Mouse (Mus musculus) small intestine, adult 2 months (tissue): ENCODE data around the gene Pkp4. TPM values are rescaled to one million over a fixed set of nuclear protein-coding genes. Genes with fewer than 3 reads are reported as not detected.

Experiments used
- H3K27ac ChIP-seq: fragments of 200-500 bp; 2 replicates; pipeline ENCODE4 v1.5.1; 2012; ENCODE audit warnings: low read depth, low read length, control low read depth, inconsistent platforms; ENCODE audit not compliant: insufficient read depth
- H3K27me3 ChIP-seq: fragments of 200-500 bp; 2 replicates; pipeline ENCODE4 v1.6.1; 2012; ENCODE audit warnings: mild to moderate bottlenecking, moderate library complexity, low read length, inconsistent platforms; ENCODE audit not compliant: control insufficient read depth, insufficient read depth
- H3K36me3 ChIP-seq: fragments of 200-500 bp; 2 replicates; pipeline ENCODE4 v1.6.1; 2012; ENCODE audit warnings: mild to moderate bottlenecking, low read length, control low read depth, inconsistent platforms; ENCODE audit not compliant: control insufficient read depth, insufficient read depth
- H3K4me1 ChIP-seq: fragments of 200-500 bp; 2 replicates; pipeline ENCODE4 v1.6.1; 2012; ENCODE audit warnings: low read length, inconsistent platforms, mixed read lengths; ENCODE audit not compliant: control insufficient read depth, insufficient read depth, insufficient read length
- H3K4me3 ChIP-seq: fragments of 200-500 bp; 2 replicates; pipeline ENCODE4 v1.5.1; 2012; ENCODE audit warnings: low read depth, mild to moderate bottlenecking, control low read depth, inconsistent platforms, low read length, moderate library complexity
- CTCF ChIP-seq: fragments of 200-500 bp; IDR thresholded peaks from 2 replicates; pipeline ENCODE4 v1.5.1; 2012; ENCODE audit warnings: low read depth, mild to moderate bottlenecking, control low read depth, inconsistent platforms, low read length, moderate library complexity, mixed read lengths; ENCODE audit not compliant: insufficient replicate concordance, insufficient read length; ENCODE audit errors: extremely low read depth
- POLR2A ChIP-seq: fragments of 200-500 bp; IDR thresholded peaks from 2 replicates; pipeline ENCODE4 v1.6.1; 2012; ENCODE audit warnings: low read depth, mild to moderate bottlenecking, control low read depth, inconsistent platforms, low read length, moderate library complexity
- WGBS: fragments of 180-500 bp; shearing (Covaris S2); methylation state at CpG from one replicate; pipeline ENCODE4 v1.1.7; 2018; 5-methylcytosine and 5-hydroxymethylcytosine counted together
- polyA plus RNA-seq: library from polyadenylated mRNA; depleted of rRNA; stranded (reverse); fragments of >200 nt; gene quantifications from 2 replicates; pipeline ENCODE4 v1.2.3, GENCODE M21; 2012

The Pkp4 gene
- polyA plus RNA-seq, 1 experiment, result 77.4 TPM

DNA sequence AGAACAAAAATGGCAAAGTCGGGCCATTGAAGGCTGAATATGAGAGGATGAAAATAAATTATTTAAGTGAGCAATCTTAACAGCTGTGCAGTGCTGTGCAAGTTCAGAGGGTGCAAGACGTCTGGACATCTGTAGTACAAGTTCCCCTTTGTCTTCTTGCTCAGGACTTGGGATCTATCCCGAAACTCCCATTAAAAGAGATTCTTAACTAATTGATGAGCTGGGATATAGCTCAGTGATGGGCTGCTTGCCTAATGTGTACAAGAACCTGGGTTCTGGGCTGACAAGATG is 84.4 kb downstream of the Pkp4 start:
- TF ChIP-seq CTCF (no peak), POLR2A (no peak)
- Histone ChIP-seq H3K36me3 (peaks cover 2% of the 10 kb centered on the region; the same call in 1 of the 2 replicates), H3K4me3 (no peak overlapping the region), H3K27ac (no peak overlapping the region), H3K27me3 (no peaks in the 10 kb centered on the region), H3K4me1 (no peaks in the 10 kb centered on the region)
- WGBS, result 84% methylated on average over 3 of the region's 3 CpGs

DNA sequence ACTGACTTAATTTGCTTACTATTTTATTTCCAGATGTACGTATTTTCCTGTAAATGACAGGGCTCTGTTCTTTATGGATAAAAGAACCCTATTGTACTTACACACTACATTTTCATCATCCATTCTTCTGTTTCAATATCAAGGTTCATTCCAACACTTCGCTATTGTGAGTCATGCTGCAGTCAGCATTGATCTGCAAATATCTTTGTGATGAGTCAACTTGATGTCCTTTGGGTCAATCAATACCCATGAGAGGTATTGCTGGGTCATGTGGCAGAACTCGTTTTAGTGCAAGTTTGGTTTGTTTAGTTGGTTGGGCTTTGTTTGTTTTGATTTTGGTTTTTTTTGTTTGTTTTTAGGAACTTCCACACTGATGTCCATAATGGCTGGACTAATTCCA is 88.2 kb downstream of the Pkp4 start:
- H3K4me1 ChIP-seq, result no peaks in the 10 kb centered on the region; the same call in 1 of the 2 replicates
- no peak overlapping the region for H3K27ac ChIP-seq
- H3K4me3 ChIP-seq, result no peak overlapping the region
- WGBS, result 59% methylated on average over 3 of the region's 3 CpGs
- no peak for TF ChIP-seq POLR2A
- peaks cover under 1% of the 10 kb centered on the region; the same call in 1 of the 2 replicates for H3K36me3 ChIP-seq
- H3K27me3 ChIP-seq, result no peaks in the 10 kb centered on the region

DNA sequence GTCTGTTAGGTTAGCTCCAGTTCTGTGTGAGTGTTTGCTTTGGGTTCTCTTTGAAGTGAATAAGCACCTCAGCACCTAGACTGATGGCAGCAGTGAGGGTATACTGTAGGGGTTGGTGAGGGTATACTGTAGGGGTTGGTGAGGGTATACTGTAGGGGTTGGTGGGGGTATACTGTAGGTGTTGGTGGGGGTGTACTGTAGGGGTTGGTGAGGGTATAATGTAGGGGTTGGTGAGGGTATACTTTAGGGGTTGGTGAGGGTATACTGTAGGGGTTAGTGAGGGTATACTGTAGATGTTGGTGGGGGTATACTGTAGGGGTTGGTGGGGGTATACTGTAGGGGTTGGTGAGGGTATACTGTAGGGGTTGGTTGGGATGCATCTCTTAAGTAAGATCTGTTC is 92.2 kb downstream of the Pkp4 start:
- Histone ChIP-seq H3K27me3 (no peaks in the 10 kb centered on the region), H3K36me3 (no peaks in the 10 kb centered on the region), H3K4me3 (no peak overlapping the region), H3K4me1 (no peaks in the 10 kb centered on the region; the same call in 1 of the 2 replicates), H3K27ac (no peak overlapping the region)
- TF ChIP-seq CTCF, result no peak

DNA sequence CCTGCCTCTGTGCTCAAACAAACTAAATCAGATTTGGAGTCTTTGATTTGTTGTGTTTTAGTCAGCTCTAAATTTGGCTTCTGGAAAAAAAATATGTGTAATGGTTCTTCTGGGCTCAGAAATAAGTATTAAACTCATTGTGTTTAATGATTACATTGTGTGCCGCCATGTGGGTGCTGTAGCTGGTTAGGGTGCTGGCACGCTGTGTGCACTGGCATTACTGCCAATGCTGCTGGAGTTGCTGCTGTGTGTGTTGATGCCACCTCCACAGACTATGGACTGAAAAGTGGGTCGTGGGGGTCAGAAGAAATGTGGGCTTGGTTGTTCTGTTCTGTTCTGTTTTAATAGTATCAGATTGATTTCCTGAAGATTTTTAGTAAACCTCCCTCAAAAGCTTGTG is 92.8 kb downstream of the Pkp4 start:
- no peak overlapping the region for H3K27ac ChIP-seq
- no peak overlapping the region for H3K4me3 ChIP-seq
- TF ChIP-seq CTCF (no peak), POLR2A (no peak)
- WGBS, result 88% methylated on average over 3 of the region's 3 CpGs
- H3K4me1 ChIP-seq, result no peaks in the 10 kb centered on the region; the same call in 1 of the 2 replicates
- no peaks in the 10 kb centered on the region for H3K27me3 ChIP-seq
- H3K36me3 ChIP-seq, result no peaks in the 10 kb centered on the region

DNA sequence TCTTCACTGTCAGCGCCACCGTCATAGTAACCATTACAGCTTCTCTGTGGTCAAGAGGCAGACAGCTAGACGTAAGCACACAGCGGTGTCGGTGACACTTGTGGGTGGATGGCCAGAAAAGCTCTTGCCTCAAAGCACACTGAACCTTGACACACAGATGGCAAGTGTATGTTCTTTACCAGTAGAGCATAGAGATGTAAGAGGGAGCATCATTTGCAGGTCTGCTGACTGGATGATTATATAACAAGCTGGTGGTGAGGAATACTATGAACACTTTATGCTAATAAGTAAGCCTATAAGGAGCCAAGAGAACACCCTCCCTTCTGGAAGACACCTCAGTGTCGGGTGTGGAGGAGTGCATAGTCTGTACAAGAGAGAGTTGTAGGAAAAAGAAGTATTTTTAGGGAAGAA is 98.2 kb downstream of the Pkp4 start:
- no peak overlapping the region for H3K27ac ChIP-seq
- no peak overlapping the region for H3K4me3 ChIP-seq
- WGBS, result 91% methylated on average over 6 of the region's 6 CpGs
- H3K27me3 ChIP-seq, result no peaks in the 10 kb centered on the region
- TF ChIP-seq POLR2A (no peak), CTCF (no peak)
- no peaks in the 10 kb centered on the region for H3K4me1 ChIP-seq
- no peaks in the 10 kb centered on the region for H3K36me3 ChIP-seq

DNA sequence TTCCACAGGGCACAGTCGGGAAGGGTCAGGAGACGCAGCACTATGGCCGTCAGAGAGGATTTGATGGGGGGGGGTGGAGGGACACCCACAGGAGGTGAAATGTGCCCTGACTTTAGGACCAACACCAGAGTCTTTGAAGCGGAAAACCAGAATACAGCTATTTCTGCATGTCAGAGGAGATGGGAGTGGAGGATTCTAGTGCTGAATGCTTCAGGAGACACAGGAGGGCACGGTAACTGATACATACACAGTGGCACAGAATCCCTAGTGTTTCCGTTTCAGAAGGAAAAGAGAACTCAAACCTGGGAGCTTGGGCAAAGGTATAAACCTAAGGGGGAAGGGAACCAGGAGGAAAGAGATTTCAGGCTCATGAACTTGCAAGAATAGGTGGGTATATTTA is 98.7 kb downstream of the Pkp4 start:
- no peak overlapping the region for H3K27ac ChIP-seq
- H3K4me3 ChIP-seq, result no peak overlapping the region
- no peaks in the 10 kb centered on the region for H3K27me3 ChIP-seq
- TF ChIP-seq POLR2A, result no peak
- TF ChIP-seq CTCF, result no peak
- no peaks in the 10 kb centered on the region for H3K36me3 ChIP-seq
- H3K4me1 ChIP-seq, result no peaks in the 10 kb centered on the region
- 98% methylated on average over 6 of the region's 6 CpGs for WGBS

DNA sequence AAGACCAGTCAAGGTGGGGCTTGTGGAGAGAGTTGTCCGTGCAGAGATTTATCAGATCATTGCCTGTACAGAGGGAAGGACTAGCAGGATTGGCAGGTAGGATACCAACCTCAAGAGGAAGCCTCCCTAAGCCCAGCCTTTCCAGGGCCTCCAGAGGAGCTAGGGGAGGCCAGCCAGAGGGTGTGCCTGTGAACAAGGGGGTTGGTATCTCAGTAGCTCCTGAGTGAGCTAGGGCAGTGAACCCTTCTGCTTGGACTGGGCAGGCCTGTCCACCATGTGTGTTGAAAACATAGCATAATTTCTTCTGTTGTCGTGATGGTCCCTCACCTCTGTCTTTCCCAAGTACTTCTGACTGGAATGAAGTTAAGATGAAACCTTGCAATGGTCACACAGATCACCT is 100.6 kb downstream of the Pkp4 start:
- Histone ChIP-seq H3K4me1 (no peaks in the 10 kb centered on the region), H3K27me3 (no peaks in the 10 kb centered on the region), H3K4me3 (no peak overlapping the region), H3K36me3 (peaks cover under 1% of the 10 kb centered on the region; the same call in 1 of the 2 replicates), H3K27ac (no peak overlapping the region)
- WGBS, result 73% methylated on average over 2 of the region's 2 CpGs
- TF ChIP-seq POLR2A (no peak), CTCF (no peak)

DNA sequence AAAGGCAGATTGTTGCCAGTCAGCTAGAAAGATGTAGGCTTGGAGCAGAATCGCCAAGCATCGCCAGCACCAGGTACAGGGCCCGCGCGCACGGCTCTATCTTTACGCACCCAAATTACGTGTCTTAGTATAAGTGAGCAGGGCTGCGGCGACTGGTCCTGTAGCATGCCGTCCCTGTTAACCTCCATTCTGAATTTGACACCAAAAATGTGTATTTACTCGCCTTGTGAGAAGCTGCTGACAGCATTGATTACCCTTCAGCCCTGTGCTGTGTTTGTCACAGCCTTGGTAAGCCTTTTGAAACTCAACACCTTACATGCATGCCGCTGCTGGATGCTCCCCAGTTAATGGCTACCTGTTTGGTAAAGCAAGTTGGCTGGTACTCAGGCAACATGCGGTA is 105.8 kb downstream of the Pkp4 start:
- no peaks in the 10 kb centered on the region for H3K4me1 ChIP-seq
- no peak overlapping the region for H3K4me3 ChIP-seq
- H3K27ac ChIP-seq, result no peak overlapping the region
- no peaks in the 10 kb centered on the region for H3K27me3 ChIP-seq
- 97% methylated on average over 14 of the region's 14 CpGs for WGBS
- peaks cover 4% of the 10 kb centered on the region for H3K36me3 ChIP-seq
- TF ChIP-seq CTCF (no peak), POLR2A (no peak)
